Comparison of ENCODE assay signal across 9 mouse cellular contexts in the genomic region with DNA sequence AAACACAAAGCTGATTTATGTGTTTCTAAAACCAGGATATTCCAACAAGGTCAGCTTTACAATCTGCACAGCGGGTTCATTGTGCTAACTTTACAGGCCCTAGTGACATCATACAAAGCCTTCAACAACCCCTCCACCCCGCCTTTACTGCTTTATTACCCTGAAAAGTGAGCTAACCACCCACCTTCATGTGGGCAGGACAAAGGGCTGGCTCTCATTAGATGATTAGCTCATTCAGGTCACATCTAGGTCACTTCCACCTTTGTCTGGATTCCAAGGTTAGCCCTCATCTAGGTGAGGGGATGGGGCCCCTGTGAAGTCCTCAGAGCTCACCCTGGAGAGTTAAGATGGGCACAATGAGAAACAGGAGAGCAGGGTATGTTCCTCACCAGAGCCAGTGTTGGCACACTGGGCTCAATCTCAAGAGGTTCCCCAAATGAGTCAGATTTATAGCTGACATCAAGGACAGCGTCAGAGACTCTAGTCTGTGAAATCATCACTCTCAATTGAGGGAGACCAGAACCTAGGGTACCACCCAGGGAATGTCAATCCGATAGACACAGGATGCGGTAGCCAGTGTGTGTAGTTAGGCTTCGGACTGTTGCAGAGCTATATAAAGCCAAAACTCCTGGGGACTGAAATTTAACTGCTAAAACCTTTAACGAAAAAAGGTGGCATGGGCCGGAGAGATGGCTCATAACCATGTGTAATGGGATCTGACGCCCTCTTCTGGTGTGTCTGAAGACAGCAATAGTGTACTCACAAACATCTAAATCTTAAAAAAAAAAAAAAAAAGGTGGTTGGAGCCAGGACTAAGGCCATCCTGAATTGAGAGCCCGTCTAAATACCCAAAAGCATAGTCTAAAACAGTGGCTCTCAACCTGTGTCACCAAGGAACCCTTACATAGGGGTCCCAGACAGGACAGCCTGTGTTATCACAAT. TPM values are rescaled to one million over a fixed set of nuclear protein-coding genes. Genes with fewer than 3 reads are reported as not detected.
DNase-seq lines count a peak whose midpoint lies in the region; ATAC-seq and TF ChIP-seq lines count a peak whose summit lies in the region.
"Had no signal": no experiment of that assay in that cellular context is flagged by ENCODE, and none has a peak within 500 bp of the region (broad histone marks: within the 10 kb centered on the region; RNA-seq: fewer than 3 reads in every experiment).

No protein-coding gene starts in this region.

- no peak; the same call in 1 of the 2 replicates for ATAC-seq in G1E (ENCODE audit: extremely low read depth, insufficient number of reproducible peaks, low FRiP score, poor library complexity, severe bottlenecking)
- no peak for ATAC-seq in forebrain, postnatal 0 days

- H3K4me3 ChIP-seq in heart, adult 2 months, result no peak overlapping the region; the same call in 1 of the 2 replicates
- H3K4me3 ChIP-seq in G1E (ENCODE audit: low read depth, low read length), result peak overlapping the region; percentile 96
- peak overlapping the region; percentile 83 for H3K4me3 ChIP-seq in forebrain, postnatal 0 days (ENCODE audit: low read depth, low read length)
- peak overlapping the region; percentile 78 for H3K4me3 ChIP-seq in midbrain, embryonic 10.5 days

- no peak for DNase-seq in heart, adult 2 months
- DNase-seq in heart, postnatal 10 days, result no peak
- no peak for DNase-seq in G1E (ENCODE audit: low spot score)
- no peak for DNase-seq in forebrain, postnatal 0 days
- no peak for DNase-seq in midbrain, embryonic 10.5 days (ENCODE audit: low spot score)
- no peak for DNase-seq in layer of hippocampus, adult 9-10 months (ENCODE audit: low spot score)
- DNase-seq in cerebellum, adult 8-10 months, result no peak
- no peak for DNase-seq in spleen, postnatal 14 days (ENCODE audit: low spot score in 2 of 2)

- no peak overlapping the region for H3K27ac ChIP-seq in heart, adult 2 months
- H3K27ac ChIP-seq in forebrain, postnatal 0 days (ENCODE audit: low read depth, low read length), result peak overlapping the region; percentile 92
- peak overlapping the region; percentile 99 for H3K27ac ChIP-seq in midbrain, embryonic 10.5 days (replicated peaks)

- no peaks in the 10 kb centered on the region; the same call in 1 of the 2 replicates for H3K4me1 ChIP-seq in heart, adult 2 months (ENCODE audit: control insufficient read depth, insufficient read depth, low read length)
- peaks cover 25% of the 10 kb centered on the region for H3K4me1 ChIP-seq in G1E (ENCODE audit: insufficient read depth, low read depth, low read length)
- H3K4me1 ChIP-seq in forebrain, postnatal 0 days (ENCODE audit: insufficient read depth), result peaks cover 8% of the 10 kb centered on the region
- peaks cover 11% of the 10 kb centered on the region for H3K4me1 ChIP-seq in midbrain, embryonic 10.5 days

- intact Hi-C loops in heart, adult 2 months (cut with DNase I), result no loop called here
- intact Hi-C loops in heart, postnatal 10 days (cut with DNase I), result no loop called here

- no peaks in the 10 kb centered on the region for H3K36me3 ChIP-seq in heart, adult 2 months (ENCODE audit: control insufficient read depth, insufficient read depth, low read length)
- peaks cover 35% of the 10 kb centered on the region for H3K36me3 ChIP-seq in G1E (replicated peaks)
- peaks cover 10% of the 10 kb centered on the region for H3K36me3 ChIP-seq in forebrain, postnatal 0 days (ENCODE audit: insufficient read depth)
- H3K36me3 ChIP-seq in midbrain, embryonic 10.5 days, result peaks cover 25% of the 10 kb centered on the region

- TF ChIP-seq EP300 in heart, adult 2 months (IDR thresholded peaks at IDR 0.05; ENCODE audit: insufficient read depth, low read depth, low read length), result no peak

- H3K9ac ChIP-seq in heart, adult 2 months (ENCODE audit: low read depth, low read length), result no peak overlapping the region
- peak overlapping the region; percentile 99 for H3K9ac ChIP-seq in forebrain, postnatal 0 days

- peak overlapping the region; percentile 81 for H3K4me2 ChIP-seq in forebrain, postnatal 0 days (ENCODE audit: low read depth)

- TF ChIP-seq POLR2A in heart, adult 2 months (IDR thresholded peaks at IDR 0.05; ENCODE audit: insufficient read depth, low read depth, low read length), result no peak

- peak; percentile 36 for TF ChIP-seq CTCF in heart, adult 2 months (IDR thresholded peaks at IDR 0.05)
- TF ChIP-seq CTCF in G1E (IDR thresholded peaks at IDR 0.05; ENCODE audit: low read depth, low read length), result no peak
- peak; percentile 32 for TF ChIP-seq CTCF in forebrain, postnatal 0 days (IDR thresholded peaks at IDR 0.05; ENCODE audit: low read depth)

- no peaks in the 10 kb centered on the region for H3K79me2 ChIP-seq in heart, adult 2 months (replicated peaks; ENCODE audit: control insufficient read depth, insufficient read depth, low read length)

- 44% methylated on average over 10 of the region's 10 CpGs for WGBS in heart, adult 2 months
- WGBS in forebrain, postnatal 0 days, result 20% methylated on average over 10 of the region's 10 CpGs
- 34% methylated on average over 10 of the region's 10 CpGs for WGBS in midbrain, embryonic 10.5 days

- H3K9me3 ChIP-seq in G1E (replicated peaks), result no peaks in the 10 kb centered on the region
- no peaks in the 10 kb centered on the region for H3K9me3 ChIP-seq in forebrain, postnatal 0 days (ENCODE audit: low read length)
- no peaks in the 10 kb centered on the region for H3K9me3 ChIP-seq in midbrain, embryonic 10.5 days (replicated peaks)

- no peaks in the 10 kb centered on the region for H3K27me3 ChIP-seq in heart, adult 2 months (ENCODE audit: control insufficient read depth, insufficient read depth, low read length)
- H3K27me3 ChIP-seq in G1E (ENCODE audit: insufficient read depth, low read length), result no peaks in the 10 kb centered on the region
- no peaks in the 10 kb centered on the region for H3K27me3 ChIP-seq in forebrain, postnatal 0 days (ENCODE audit: insufficient read depth, low read length)
- H3K27me3 ChIP-seq in midbrain, embryonic 10.5 days (ENCODE audit: low read depth, poor library complexity, severe bottlenecking), result peaks cover 15% of the 10 kb centered on the region

RNA-seq across cellular contexts. Expression of a gene that starts 8.3 kb away (rescaled TPM):
- total RNA-seq in heart, adult 2 months (2021), result 10 to 100 TPM in 1 of 2 experiments, 1 to 10 TPM in 1; 2.9 to 11.2 TPM
- 2.0 and 6.3 TPM in 2 replicates for polyA plus RNA-seq in heart, adult 2 months (2012; rRNA removed)
- 1 to 10 TPM; 3.9 to 4.5 TPM for total RNA-seq in heart, postnatal 10 days (2021)
- total RNA-seq in G1E (2014; fragmentation: Nextera tagmentation) (0.24 TPM in 1 of 2 replicates, not detected in the other), G1E (2017) (0.11 and 0.35 TPM in 2 replicates)
- polyA plus RNA-seq in G1E (2012), result 0.93 and 0.94 TPM in 2 replicates
- total RNA-seq in forebrain, postnatal 0 days (2014; rRNA removed), result 5.2 and 8.1 TPM in 2 replicates
- 0.42 and 0.52 TPM in 2 replicates for polyA plus RNA-seq in forebrain, postnatal 0 days (2015; fragmentation: Nextera tagmentation; extraction: Ambion mirVana)
- 0.19 TPM in 1 of 2 replicates, not detected in the other for polyA plus RNA-seq in midbrain, embryonic 10.5 days (2016; fragmentation: Nextera tagmentation; extraction: Ambion mirVana)

RNA-seq across cellular contexts. Expression of a gene that starts 18.9 kb away (rescaled TPM):
- total RNA-seq in heart, adult 2 months (2021), result not detected
- not detected in 2 replicates for polyA plus RNA-seq in heart, adult 2 months (2012; rRNA removed)
- not detected for total RNA-seq in heart, postnatal 10 days (2021)
- total RNA-seq in G1E (2014; fragmentation: Nextera tagmentation), result not detected in 2 replicates
- 0.44 TPM in 1 of 2 replicates, not detected in the other for total RNA-seq in G1E (2017)
- polyA plus RNA-seq in G1E (2012), result not detected in 2 replicates
- not detected in 2 replicates for total RNA-seq in forebrain, postnatal 0 days (2014; rRNA removed)
- not detected in 2 replicates for polyA plus RNA-seq in forebrain, postnatal 0 days (2015; fragmentation: Nextera tagmentation; extraction: Ambion mirVana)
- 0.27 TPM in 1 of 2 replicates, not detected in the other for polyA plus RNA-seq in midbrain, embryonic 10.5 days (2016; fragmentation: Nextera tagmentation; extraction: Ambion mirVana)
- total RNA-seq: neutrophil, adult 5-6 weeks had no signal

RNA-seq across cellular contexts. Expression of a gene that starts 19.7 kb away (rescaled TPM):
- total RNA-seq in heart, adult 2 months (2021), result 10 to 100 TPM; 14.5 TPM
- polyA plus RNA-seq in heart, adult 2 months (2012; rRNA removed), result 22.0 and 23.6 TPM in 2 replicates
- total RNA-seq in heart, postnatal 10 days (2021), result 10 to 100 TPM; 12.2 to 12.6 TPM
- total RNA-seq in G1E (2014; fragmentation: Nextera tagmentation) (11.6 and 12.6 TPM in 2 replicates), G1E (2017) (17.2 and 19.7 TPM in 2 replicates)
- 9.2 and 12.0 TPM in 2 replicates for polyA plus RNA-seq in G1E (2012)
- total RNA-seq in forebrain, postnatal 0 days (2014; rRNA removed), result 36.7 and 36.8 TPM in 2 replicates
- polyA plus RNA-seq in forebrain, postnatal 0 days (2015; fragmentation: Nextera tagmentation; extraction: Ambion mirVana), result 33.5 and 34.5 TPM in 2 replicates
- 16.1 and 19.2 TPM in 2 replicates for polyA plus RNA-seq in midbrain, embryonic 10.5 days (2016; fragmentation: Nextera tagmentation; extraction: Ambion mirVana)

RNA-seq across cellular contexts. Expression of a gene that starts 21.2 kb away (rescaled TPM):
- total RNA-seq in heart, adult 2 months (2021), result 1 to 10 TPM; 3.3 to 9.8 TPM
- polyA plus RNA-seq in heart, adult 2 months (2012; rRNA removed), result 3.0 and 5.9 TPM in 2 replicates
- total RNA-seq in heart, postnatal 10 days (2021), result 1 to 10 TPM; 2.6 TPM
- total RNA-seq in G1E (2014; fragmentation: Nextera tagmentation) (not detected in 2 replicates), G1E (2017) (0.06 TPM in 1 of 2 replicates, not detected in the other)
- 0.18 and 0.22 TPM in 2 replicates for polyA plus RNA-seq in G1E (2012)
- total RNA-seq in forebrain, postnatal 0 days (2014; rRNA removed), result 7.9 and 13.8 TPM in 2 replicates
- polyA plus RNA-seq in forebrain, postnatal 0 days (2015; fragmentation: Nextera tagmentation; extraction: Ambion mirVana), result 7.6 and 8.5 TPM in 2 replicates
- 1.3 and 1.6 TPM in 2 replicates for polyA plus RNA-seq in midbrain, embryonic 10.5 days (2016; fragmentation: Nextera tagmentation; extraction: Ambion mirVana)

RNA-seq across cellular contexts. Expression of a gene that starts 21.7 kb away (rescaled TPM):
- 10 to 100 TPM in 1 of 2 experiments, 1 to 10 TPM in 1; 8.3 to 10.9 TPM for total RNA-seq in heart, adult 2 months (2021)
- 3.6 and 6.6 TPM in 2 replicates for polyA plus RNA-seq in heart, adult 2 months (2012; rRNA removed)
- total RNA-seq in heart, postnatal 10 days (2021), result 1 to 10 TPM; 4.0 to 4.1 TPM
- not detected in 2 replicates for total RNA-seq in G1E (2014; fragmentation: Nextera tagmentation)
- total RNA-seq in G1E (2017), result 0.05 and 0.12 TPM in 2 replicates
- not detected in 2 replicates for polyA plus RNA-seq in G1E (2012)
- total RNA-seq in forebrain, postnatal 0 days (2014; rRNA removed), result 0.24 and 0.46 TPM in 2 replicates
- 0.36 and 0.50 TPM in 2 replicates for polyA plus RNA-seq in forebrain, postnatal 0 days (2015; fragmentation: Nextera tagmentation; extraction: Ambion mirVana)
- polyA plus RNA-seq in midbrain, embryonic 10.5 days (2016; fragmentation: Nextera tagmentation; extraction: Ambion mirVana), result 0.71 and 0.81 TPM in 2 replicates
- total RNA-seq: neutrophil, adult 5-6 weeks had no signal
